Mouse (Mus musculus): Measurements from ENCODE around the gene Egfem1. TPM values are rescaled to one million over a fixed set of nuclear protein-coding genes. Genes with fewer than 3 reads are reported as not detected.

Gene Egfem1
- polyA plus RNA-seq, 1 experiment from 2014 or later = 16.5 TPM

MicroRNAs encoded within 50 kb of the gene (microRNA counts, 519-probe panel; counts per million panel counts)
- 2,583 counts per million, percentile 59 among the panel's probes with 10 or more counts for microRNA mmu-miR-551b

Small RNA genes lying within 50 kb of the gene (microRNA-seq; reads per million reads assigned to microRNA genes)
- gene Mir21b (not detected), gene Mir551b (13.0 reads per million, percentile 31 among the genes with 10 or more reads in this experiment)

Other genes starting within 250 kb of the Egfem1 start
- not detected in 2 replicates for gene Gm1527, start 189.4 kb upstream of the Egfem1 start, polyA plus RNA-seq (2015; fragmentation: Nextera tagmentation; extraction: Ambion mirVana)